Comparison of ENCODE assay signal across 14 mouse cellular contexts in genomic region chr16:10837903-10838302, GRCm38 (mm10). TPM values are rescaled to one million over a fixed set of nuclear protein-coding genes. Genes with fewer than 3 reads are reported as not detected.
A peak's percentile ranks its signal among the peaks of the same experiment; 100 is the strongest.
DNase-seq lines count a peak whose midpoint lies in the region; ATAC-seq and TF ChIP-seq lines count a peak whose summit lies in the region.
"Had no signal": no experiment of that assay in that cellular context is flagged by ENCODE, and none has a peak within 500 bp of the region (broad histone marks: within the 10 kb centered on the region; RNA-seq: fewer than 3 reads in every experiment).

No protein-coding gene starts in this region.

- TF ChIP-seq CTCF in liver, postnatal 0 days (IDR thresholded peaks at IDR 0.05; ENCODE audit: low read depth), result no peak

- H3K4me3 ChIP-seq in heart, embryonic 10.5 days, result no peak overlapping the region
- no peak overlapping the region for H3K4me3 ChIP-seq in lung, embryonic 15.5 days
- no peak overlapping the region for H3K4me3 ChIP-seq in liver, postnatal 0 days (ENCODE audit: low read depth, low read length)
- H3K4me3 ChIP-seq: hindbrain, embryonic 15.5 days had no signal

- H3K4me2 ChIP-seq in lung, embryonic 15.5 days, result no peak overlapping the region
- peak overlapping the region; percentile 42 for H3K4me2 ChIP-seq in liver, postnatal 0 days (ENCODE audit: low read depth, low read length)
- H3K4me2 ChIP-seq: hindbrain, embryonic 15.5 days; midbrain, embryonic 11.5 days had no signal

- intact Hi-C loops in heart, postnatal 14 days (cut with DNase I), result no loop called here

- H3K36me3 ChIP-seq in heart, embryonic 10.5 days, result 0 out of 2 replicates have a peak, but pooled peaks cover 2% of the 10 kb centered on the region
- H3K36me3 ChIP-seq in lung, embryonic 15.5 days, result no peaks in the 10 kb centered on the region
- H3K36me3 ChIP-seq in liver, postnatal 0 days (replicated peaks; ENCODE audit: insufficient read depth, low read length), result 0 out of 2 replicates have a peak, but pooled peaks cover 3% of the 10 kb centered on the region
- H3K36me3 ChIP-seq: hindbrain, embryonic 15.5 days had no signal

- peak overlapping the region; percentile 75 for H3K27ac ChIP-seq in heart, embryonic 10.5 days
- peak overlapping the region; percentile 61 for H3K27ac ChIP-seq in lung, embryonic 15.5 days
- H3K27ac ChIP-seq in liver, postnatal 0 days (ENCODE audit: low read depth), result peak overlapping the region; percentile 60
- H3K27ac ChIP-seq: hindbrain, embryonic 15.5 days had no signal

- H3K9me3 ChIP-seq in heart, embryonic 10.5 days, result no peaks in the 10 kb centered on the region
- H3K9me3 ChIP-seq in lung, embryonic 15.5 days, result no peaks in the 10 kb centered on the region
- no peaks in the 10 kb centered on the region for H3K9me3 ChIP-seq in liver, postnatal 0 days (ENCODE audit: low read length)
- H3K9me3 ChIP-seq: hindbrain, embryonic 15.5 days had no signal

- H3K9ac ChIP-seq in lung, embryonic 15.5 days, result no peak overlapping the region
- no peak overlapping the region for H3K9ac ChIP-seq in liver, postnatal 0 days (replicated peaks)
- H3K9ac ChIP-seq: hindbrain, embryonic 15.5 days had no signal

- no peaks in the 10 kb centered on the region for H3K27me3 ChIP-seq in heart, embryonic 10.5 days (ENCODE audit: insufficient read depth, poor library complexity, severe bottlenecking)
- H3K27me3 ChIP-seq in lung, embryonic 15.5 days, result no peaks in the 10 kb centered on the region
- H3K27me3 ChIP-seq in liver, postnatal 0 days (ENCODE audit: insufficient read depth, low read length), result no peaks in the 10 kb centered on the region

- no peak for TF ChIP-seq EP300 in liver, postnatal 0 days (IDR thresholded peaks at IDR 0.05; ENCODE audit: low read depth)

- no peak for ATAC-seq in lung, embryonic 15.5 days (ENCODE audit: borderline replicate concordance, extremely low read depth, low FRiP score, low TSS enrichment)
- no peak for ATAC-seq in liver, postnatal 0 days

- 75% methylated on average over 1 of the region's 1 CpGs for WGBS in heart, embryonic 10.5 days
- 64% methylated on average over 1 of the region's 1 CpGs for WGBS in lung, embryonic 15.5 days
- 43% methylated on average over 1 of the region's 1 CpGs for WGBS in liver, postnatal 0 days (ENCODE audit: insufficient replicate concordance)

- DNase-seq in heart, embryonic 10.5 days (ENCODE audit: low spot score), result no peak
- no peak for DNase-seq in heart, postnatal 14 days
- DNase-seq in lung, postnatal 14 days, result no peak
- no peak for DNase-seq in liver, postnatal 0 days
- DNase-seq in thymus, postnatal 14 days, result peak; percentile 77
- DNase-seq in neural tube, embryonic 10.5 days (ENCODE audit: extremely low spot score, low spot score), result no peak
- no peak for DNase-seq in spleen, postnatal 36 days (ENCODE audit: low spot score in 2 of 2)

- H3K4me1 ChIP-seq in heart, embryonic 10.5 days, result peaks cover 53% of the 10 kb centered on the region
- peaks cover 41% of the 10 kb centered on the region for H3K4me1 ChIP-seq in lung, embryonic 15.5 days
- peaks cover 28% of the 10 kb centered on the region for H3K4me1 ChIP-seq in liver, postnatal 0 days (ENCODE audit: insufficient read depth)

RNA-seq across cellular contexts. Expression of gene Rmi2, which starts 3.0 kb away (rescaled TPM):
- 3.7 and 4.1 TPM in 2 replicates for polyA plus RNA-seq in heart, embryonic 10.5 days (2016; fragmentation: Nextera tagmentation; extraction: Ambion mirVana)
- total RNA-seq in heart, postnatal 14 days (2021), result 1 to 10 TPM in 1 of 2 experiments, under 1 TPM in 1; 0.55 to 1.4 TPM
- polyA plus RNA-seq in lung, embryonic 15.5 days (2015; fragmentation: Nextera tagmentation; extraction: Ambion mirVana), result 4.7 and 5.2 TPM in 2 replicates
- 1.1 TPM in 2 replicates for polyA plus RNA-seq in liver, postnatal 0 days (2015; fragmentation: Nextera tagmentation; extraction: Ambion mirVana)

RNA-seq across cellular contexts. Expression of gene Gm11172, which starts 25.2 kb away (rescaled TPM):
- polyA plus RNA-seq in heart, embryonic 10.5 days (2016; fragmentation: Nextera tagmentation; extraction: Ambion mirVana), result not detected in 2 replicates
- total RNA-seq in heart, postnatal 14 days (2021), result not detected
- polyA plus RNA-seq in lung, embryonic 15.5 days (2015; fragmentation: Nextera tagmentation; extraction: Ambion mirVana), result not detected in 2 replicates
- not detected in 2 replicates for polyA plus RNA-seq in liver, postnatal 0 days (2015; fragmentation: Nextera tagmentation; extraction: Ambion mirVana)
- total RNA-seq: layer of hippocampus, postnatal 10 days had no signal
- polyA plus RNA-seq: C2C12; cortical plate, adult 2 months; frontal cortex, adult 2 months; hindbrain, embryonic 15.5 days; midbrain, embryonic 11.5 days had no signal

RNA-seq across cellular contexts. Expression of gene Prm1, which starts 32.3 kb away (rescaled TPM):
- polyA plus RNA-seq in heart, embryonic 10.5 days (2016; fragmentation: Nextera tagmentation; extraction: Ambion mirVana), result 0.36 TPM in 1 of 2 replicates, not detected in the other
- total RNA-seq in heart, postnatal 14 days (2021), result not detected
- polyA plus RNA-seq in lung, embryonic 15.5 days (2015; fragmentation: Nextera tagmentation; extraction: Ambion mirVana), result 0.36 TPM in 1 of 2 replicates, not detected in the other
- polyA plus RNA-seq in liver, postnatal 0 days (2015; fragmentation: Nextera tagmentation; extraction: Ambion mirVana), result not detected in 2 replicates
- total RNA-seq: layer of hippocampus, postnatal 10 days had no signal
- polyA plus RNA-seq: C2C12; cortical plate, adult 2 months; frontal cortex, adult 2 months; midbrain, embryonic 11.5 days had no signal

RNA-seq across cellular contexts. Expression of gene Prm2, which starts 42.0 kb away (rescaled TPM):
- not detected in 2 replicates for polyA plus RNA-seq in heart, embryonic 10.5 days (2016; fragmentation: Nextera tagmentation; extraction: Ambion mirVana)
- not detected for total RNA-seq in heart, postnatal 14 days (2021)
- polyA plus RNA-seq in lung, embryonic 15.5 days (2015; fragmentation: Nextera tagmentation; extraction: Ambion mirVana), result not detected in 2 replicates
- polyA plus RNA-seq in liver, postnatal 0 days (2015; fragmentation: Nextera tagmentation; extraction: Ambion mirVana), result not detected in 2 replicates
- total RNA-seq: layer of hippocampus, postnatal 10 days had no signal
- polyA plus RNA-seq: C2C12; cortical plate, adult 2 months; frontal cortex, adult 2 months; hindbrain, embryonic 15.5 days; midbrain, embryonic 11.5 days had no signal

RNA-seq across cellular contexts. Expression of gene Prm3, which starts 47.2 kb away (rescaled TPM):
- polyA plus RNA-seq in heart, embryonic 10.5 days (2016; fragmentation: Nextera tagmentation; extraction: Ambion mirVana), result not detected in 2 replicates
- total RNA-seq in heart, postnatal 14 days (2021), result not detected
- not detected in 2 replicates for polyA plus RNA-seq in lung, embryonic 15.5 days (2015; fragmentation: Nextera tagmentation; extraction: Ambion mirVana)
- polyA plus RNA-seq in liver, postnatal 0 days (2015; fragmentation: Nextera tagmentation; extraction: Ambion mirVana), result not detected in 2 replicates
- total RNA-seq: layer of hippocampus, postnatal 10 days had no signal
- polyA plus RNA-seq: C2C12; cortical plate, adult 2 months; frontal cortex, adult 2 months; hindbrain, embryonic 15.5 days; midbrain, embryonic 11.5 days had no signal
